Mouse (Mus musculus) hindbrain, embryonic 10.5 days (tissue): ENCODE data around the gene Sema4b. TPM values are rescaled to one million over a fixed set of nuclear protein-coding genes. Genes with fewer than 3 reads are reported as not detected.
A peak's percentile ranks its signal among the peaks of the same experiment; 100 is the strongest.

ENCODE experiments used
- DNase-seq: peaks from one replicate; pipeline ENCODE4 v3.0.0-alpha.2; 2017; ENCODE audit warnings: low spot score
- H3K27ac ChIP-seq: fragments of 300-500 bp; sonication (generic); 2 replicates; pipeline ENCODE4 v1.5.1; 2016; ENCODE audit warnings: mild to moderate bottlenecking, moderate library complexity
- H3K27me3 ChIP-seq: fragments of 300-500 bp; sonication (generic); 2 replicates; pipeline ENCODE4 v1.6.1; 2016; ENCODE audit warnings: mild to moderate bottlenecking; ENCODE audit not compliant: poor library complexity, insufficient read depth, severe bottlenecking
- H3K36me3 ChIP-seq: fragments of 300-500 bp; sonication (generic); 2 replicates; pipeline ENCODE4 v1.6.1; 2016; ENCODE audit warnings: mild to moderate bottlenecking, moderate library complexity
- H3K4me1 ChIP-seq: fragments of 300-500 bp; sonication (generic); replicated peaks from 2 replicates; pipeline ENCODE4 v1.6.1; 2016; ENCODE audit warnings: mild to moderate bottlenecking
- H3K4me3 ChIP-seq: fragments of 300-500 bp; sonication (generic); 2 replicates; pipeline ENCODE4 v1.5.1; 2016; ENCODE audit warnings: mild to moderate bottlenecking, moderate library complexity
- H3K9me3 ChIP-seq: fragments of 300-500 bp; sonication (generic); 2 replicates; pipeline ENCODE4 v1.6.1; 2016; ENCODE audit warnings: mild to moderate bottlenecking, moderate library complexity
- WGBS: fragments of 180-500 bp; shearing (Covaris S2); methylation state at CpG from one replicate; pipeline ENCODE4 v1.1.7; 2016; 5-methylcytosine and 5-hydroxymethylcytosine counted together
- polyA plus RNA-seq: library from polyadenylated mRNA; unstranded; fragments of >200 nt; fragmentation: Nextera tagmentation; extraction: Ambion mirVana; gene quantifications from 2 replicates; pipeline ENCODE4 v1.2.1, GENCODE M21; 2016

The Sema4b gene
- polyA plus RNA-seq, 1 experiment from 2014 or later = 17.5 TPM

DNA sequence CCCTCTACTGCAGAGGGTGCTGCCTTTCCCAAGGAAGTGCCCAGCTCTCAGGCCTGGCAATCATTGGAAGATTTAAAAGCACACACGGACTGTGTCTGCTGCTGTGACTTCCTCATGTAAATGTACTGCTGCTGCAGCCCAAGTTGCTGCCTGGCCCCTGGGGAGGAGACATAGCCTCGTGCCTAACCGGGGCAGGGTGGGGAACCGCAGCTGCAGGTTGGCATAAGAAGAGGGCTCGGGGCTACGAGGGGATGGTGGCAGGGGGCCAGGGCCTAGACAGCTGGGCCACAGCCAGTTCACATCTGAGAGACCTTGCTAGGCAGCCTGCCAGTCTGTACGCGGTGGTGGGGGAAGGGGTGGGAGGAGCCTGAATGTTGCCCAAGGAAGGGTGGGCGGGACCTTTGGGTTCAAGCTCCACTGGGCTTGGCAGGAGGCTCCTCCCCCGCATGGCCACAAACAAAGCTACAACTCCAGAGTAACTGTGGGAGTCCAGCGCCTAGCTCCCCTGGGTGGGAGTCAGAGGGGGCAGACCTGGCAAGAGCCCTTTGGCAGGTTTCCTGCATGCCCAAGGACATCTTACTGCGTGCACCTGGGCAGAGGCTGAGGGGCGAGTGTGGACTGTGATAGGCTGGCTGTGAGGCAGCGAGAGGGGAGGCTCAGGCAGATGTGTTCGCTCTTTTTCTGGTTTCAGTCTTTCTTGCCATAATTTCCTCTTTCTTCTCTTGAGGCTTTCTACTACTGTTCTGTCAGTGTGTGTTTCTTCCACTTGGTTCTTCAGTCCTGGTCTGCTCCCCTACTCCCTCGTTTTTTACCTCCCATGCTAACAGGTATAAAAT lies 5.8 kb downstream of the Sema4b start:
- WGBS = 12% methylated on average over 16 of the region's 16 CpGs
- H3K36me3 ChIP-seq = no peaks in the 10 kb centered on the region
- H3K27ac ChIP-seq = peak overlapping the region; percentile 90
- H3K27me3 ChIP-seq = 0 out of 2 replicates have a peak, but pooled peaks cover 4% of the 10 kb centered on the region
- H3K9me3 ChIP-seq = no peaks in the 10 kb centered on the region
- peak; percentile 85 for DNase-seq
- peak overlapping the region; percentile 48 for H3K4me3 ChIP-seq
- peaks cover 70% of the 10 kb centered on the region for H3K4me1 ChIP-seq

DNA sequence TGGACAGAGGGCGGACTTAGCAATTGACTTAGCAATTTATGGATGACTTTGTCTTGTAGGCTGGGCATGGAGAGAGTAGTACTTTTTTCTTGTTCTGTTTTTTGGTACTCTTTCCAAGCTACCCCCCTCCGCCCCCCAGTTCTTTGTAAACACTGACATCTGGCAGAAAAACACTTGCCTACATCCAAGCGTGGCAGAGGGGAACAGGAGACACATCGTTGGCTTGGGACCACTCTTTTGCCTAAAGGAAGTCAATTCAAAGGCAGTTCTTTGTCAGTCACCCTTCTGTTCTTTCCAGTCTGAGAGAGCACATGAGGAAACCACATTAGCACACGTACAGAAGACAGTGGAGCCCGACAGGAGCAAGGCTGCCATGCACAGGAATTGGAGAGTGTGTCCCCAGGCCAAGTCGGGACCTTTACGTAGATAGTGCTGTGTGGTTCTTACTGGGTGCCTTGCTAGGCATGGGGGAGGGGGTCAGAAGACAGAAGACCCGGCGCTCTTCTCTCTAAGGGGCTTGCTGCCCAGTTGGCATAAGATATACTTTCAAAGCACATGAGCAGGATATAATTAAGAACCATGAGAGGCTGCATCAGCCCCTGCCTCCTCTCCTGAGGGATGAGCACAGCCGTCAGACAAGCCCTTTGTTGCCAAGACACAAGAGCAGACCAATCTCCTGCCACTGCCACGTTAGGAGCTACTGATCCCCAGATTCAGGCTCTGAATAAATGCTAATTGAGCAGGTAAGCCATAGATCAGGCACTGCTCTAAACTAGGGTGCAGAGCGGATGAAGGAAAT lies 7.5 kb downstream of the Sema4b start:
- no peaks in the 10 kb centered on the region for H3K27me3 ChIP-seq
- H3K4me3 ChIP-seq = no peak overlapping the region
- WGBS = 61% methylated on average over 13 of the region's 13 CpGs
- DNase-seq = no peak
- H3K36me3 ChIP-seq = no peaks in the 10 kb centered on the region
- H3K27ac ChIP-seq = peak overlapping the region; percentile 76
- H3K9me3 ChIP-seq = no peaks in the 10 kb centered on the region
- peaks cover 68% of the 10 kb centered on the region for H3K4me1 ChIP-seq

DNA sequence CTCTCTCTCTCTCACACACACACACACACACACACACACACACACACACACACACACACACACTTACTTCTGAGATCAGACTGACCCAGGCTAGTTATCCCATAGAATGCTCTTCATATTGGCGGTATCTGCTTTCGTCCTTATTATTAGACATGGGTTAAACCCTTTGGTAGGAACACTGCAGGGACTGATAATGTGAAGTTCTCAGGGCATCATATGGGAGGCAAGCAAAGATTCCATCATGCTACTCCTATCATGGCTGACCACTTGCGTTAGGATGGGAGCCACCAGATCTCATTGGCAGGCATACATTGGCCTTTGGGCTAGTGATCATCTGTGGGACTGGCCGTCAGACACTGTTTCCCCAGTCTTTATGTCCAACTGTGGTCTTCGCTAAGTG lies 8.5 kb downstream of the Sema4b start:
- H3K36me3 ChIP-seq = peaks cover 5% of the 10 kb centered on the region
- WGBS = 94% methylated on average over 5 of the region's 5 CpGs
- no peak overlapping the region for H3K4me3 ChIP-seq
- DNase-seq = no peak
- peak overlapping the region; percentile 76 for H3K27ac ChIP-seq
- no peaks in the 10 kb centered on the region for H3K9me3 ChIP-seq
- H3K4me1 ChIP-seq = peaks cover 74% of the 10 kb centered on the region
- no peaks in the 10 kb centered on the region for H3K27me3 ChIP-seq

DNA sequence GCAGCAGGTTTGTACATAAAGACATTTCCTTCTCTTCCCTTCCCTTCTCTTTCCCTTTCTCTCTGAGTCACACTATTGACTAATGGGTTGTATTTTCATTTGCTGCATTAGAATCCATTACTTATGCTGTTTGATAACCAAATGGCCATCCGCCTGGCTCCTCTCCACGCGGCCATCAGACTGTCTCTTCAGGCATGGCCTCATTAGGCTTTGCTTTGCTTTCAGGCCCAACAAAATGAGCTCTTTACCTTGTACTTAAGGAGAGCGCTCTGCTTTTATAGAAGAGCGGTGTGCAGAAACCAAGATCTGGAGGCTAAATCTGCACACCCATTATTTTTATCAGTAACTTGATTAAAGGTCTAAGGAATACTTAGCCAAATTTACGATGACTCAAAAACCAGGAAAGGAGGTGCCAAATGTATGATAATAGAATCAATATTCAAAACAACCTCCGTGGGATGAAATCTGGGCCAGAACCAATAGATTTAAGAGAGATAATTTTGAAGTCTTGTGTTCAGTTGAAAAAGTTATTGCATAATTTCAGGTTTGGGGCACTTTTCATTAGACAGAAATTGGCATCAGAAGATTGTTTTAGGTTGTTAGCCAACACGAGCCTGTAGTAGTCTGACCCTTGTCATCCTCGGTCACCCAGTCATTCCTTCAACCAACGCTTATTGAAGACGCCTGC lies 9.1 kb downstream of the Sema4b start:
- no peak overlapping the region for H3K4me3 ChIP-seq
- DNase-seq = no peak
- H3K36me3 ChIP-seq = peaks cover 11% of the 10 kb centered on the region
- H3K27me3 ChIP-seq = no peaks in the 10 kb centered on the region
- H3K9me3 ChIP-seq = no peaks in the 10 kb centered on the region
- H3K4me1 ChIP-seq = peaks cover 76% of the 10 kb centered on the region
- WGBS = 93% methylated on average over 10 of the region's 11 CpGs
- H3K27ac ChIP-seq = no peak overlapping the region

DNA sequence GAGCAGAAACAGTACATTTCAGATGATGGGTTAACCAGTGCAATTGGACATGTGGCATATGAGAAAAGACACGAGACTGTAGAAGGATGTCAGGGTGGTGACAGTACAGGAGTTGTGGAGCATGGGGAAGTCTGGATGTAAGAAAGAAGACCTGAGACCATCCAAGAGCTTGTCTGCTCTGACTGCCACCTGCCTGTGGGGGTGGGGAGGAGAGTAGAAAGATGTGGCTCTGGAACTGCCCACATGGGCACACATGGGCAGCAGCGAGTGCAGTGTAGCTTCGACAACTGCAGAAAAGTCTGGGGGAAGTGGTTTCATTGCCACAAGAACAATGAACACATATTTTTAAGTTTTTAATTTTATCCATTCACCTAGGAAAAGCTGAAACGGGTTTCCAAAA lies 10.7 kb downstream of the Sema4b start:
- Histone ChIP-seq H3K9me3 (no peaks in the 10 kb centered on the region), H3K27ac (peak overlapping the region; percentile 95), H3K36me3 (peaks cover 20% of the 10 kb centered on the region), H3K4me3 (peak overlapping the region; percentile 72), H3K4me1 (peaks cover 76% of the 10 kb centered on the region), H3K27me3 (no peaks in the 10 kb centered on the region)
- no peak for DNase-seq
- 17% methylated on average over 4 of the region's 4 CpGs for WGBS

DNA sequence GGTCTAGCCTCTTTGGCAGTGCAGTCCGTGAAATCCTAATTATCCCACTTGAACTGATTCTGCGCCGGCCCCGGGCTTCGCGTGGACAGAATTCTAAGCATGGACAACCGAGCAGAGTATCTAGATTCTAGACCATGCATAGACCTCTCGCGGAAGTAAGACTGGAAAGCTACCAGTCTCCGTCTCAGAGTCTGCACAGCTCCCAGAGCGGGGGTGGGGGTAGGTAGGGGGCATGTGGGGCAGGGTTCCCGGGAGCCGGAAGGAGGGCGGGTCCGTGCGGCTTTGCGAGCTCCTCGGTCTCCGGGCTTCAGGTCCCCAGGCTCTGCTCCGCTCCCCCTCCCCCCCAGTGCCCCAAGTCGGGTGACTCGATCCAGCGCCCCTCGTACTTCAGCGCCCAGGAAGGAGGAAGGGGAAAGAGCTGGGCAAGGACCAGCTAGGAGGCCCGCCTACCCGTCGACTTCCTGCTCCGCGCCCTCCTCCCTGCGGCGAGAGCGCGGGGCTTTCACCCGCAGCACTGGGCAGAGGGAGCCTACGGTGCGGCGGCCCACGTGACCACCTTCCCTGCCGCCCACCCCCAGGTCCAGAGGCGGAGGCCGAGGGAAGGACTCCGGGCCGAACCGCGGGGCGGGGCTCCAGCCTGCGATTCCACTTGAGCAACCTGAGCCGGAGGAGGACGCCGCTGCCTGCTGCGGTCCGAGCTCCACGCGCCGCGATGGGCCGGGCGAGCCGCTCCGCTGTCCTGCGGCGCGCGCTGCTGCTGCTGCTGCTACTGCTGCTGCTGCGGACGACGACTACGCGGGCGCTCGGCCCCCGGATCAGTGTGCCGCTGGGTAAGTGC lies 11.5 kb downstream of the Sema4b start:
- H3K36me3 ChIP-seq = peaks cover 24% of the 10 kb centered on the region
- peak overlapping the region; percentile 95 for H3K27ac ChIP-seq
- H3K9me3 ChIP-seq = no peaks in the 10 kb centered on the region
- no peaks in the 10 kb centered on the region for H3K27me3 ChIP-seq
- WGBS = under 1% methylated on average over 74 of the region's 74 CpGs
- DNase-seq = peak; percentile 89
- H3K4me1 ChIP-seq = peaks cover 77% of the 10 kb centered on the region
- peak overlapping the region; percentile 72 for H3K4me3 ChIP-seq

DNA sequence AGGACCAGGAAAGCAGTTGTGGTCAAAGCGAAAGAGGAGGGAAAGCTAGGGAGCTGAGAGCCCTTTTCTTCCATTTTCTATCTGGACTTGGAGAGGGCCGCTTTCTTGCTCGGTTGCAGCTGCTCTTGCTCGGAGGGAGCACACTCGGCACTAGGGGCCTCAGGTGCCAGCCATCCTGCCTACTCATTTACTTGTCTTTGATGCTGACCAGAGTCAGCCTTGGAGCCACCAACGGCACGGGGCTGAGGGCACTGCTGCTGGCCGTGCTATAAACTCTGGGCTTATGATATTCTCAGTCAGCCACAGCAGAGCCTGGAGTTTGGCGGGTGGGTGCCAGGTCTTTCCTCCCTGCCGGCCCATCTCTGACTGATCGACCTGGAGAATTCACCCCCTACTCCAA lies 12.2 kb downstream of the Sema4b start:
- Histone ChIP-seq H3K27ac (peak overlapping the region; percentile 95), H3K4me1 (peaks cover 82% of the 10 kb centered on the region), H3K27me3 (no peaks in the 10 kb centered on the region), H3K9me3 (no peaks in the 10 kb centered on the region), H3K4me3 (peak overlapping the region; percentile 72), H3K36me3 (peaks cover 24% of the 10 kb centered on the region)
- WGBS = under 1% methylated on average over 11 of the region's 11 CpGs
- no peak for DNase-seq

DNA sequence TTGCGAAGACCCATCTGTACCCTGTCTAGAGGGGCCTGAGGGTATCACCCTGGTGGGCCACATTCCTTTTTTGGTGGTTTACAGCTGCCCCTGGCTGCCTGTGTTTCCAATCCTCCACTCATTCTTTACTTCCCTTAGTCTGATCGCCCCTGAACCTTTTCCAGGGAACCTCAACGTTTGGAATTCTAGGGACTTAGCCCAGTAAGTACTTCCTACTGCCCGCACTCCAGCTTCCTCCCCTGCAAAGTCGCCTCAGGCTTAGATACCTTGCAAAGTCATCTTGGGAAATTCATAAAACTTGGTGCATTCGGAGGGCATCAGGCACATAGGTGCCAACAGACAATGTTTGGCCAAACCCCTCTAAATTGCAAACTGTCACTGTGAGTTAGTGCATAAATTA lies 12.6 kb downstream of the Sema4b start:
- H3K36me3 ChIP-seq = peaks cover 24% of the 10 kb centered on the region
- WGBS = 38% methylated on average over 6 of the region's 6 CpGs
- peak overlapping the region; percentile 72 for H3K4me3 ChIP-seq
- H3K4me1 ChIP-seq = peaks cover 82% of the 10 kb centered on the region
- no peaks in the 10 kb centered on the region for H3K9me3 ChIP-seq
- H3K27me3 ChIP-seq = no peaks in the 10 kb centered on the region
- peak overlapping the region; percentile 95 for H3K27ac ChIP-seq
- DNase-seq = no peak

DNA sequence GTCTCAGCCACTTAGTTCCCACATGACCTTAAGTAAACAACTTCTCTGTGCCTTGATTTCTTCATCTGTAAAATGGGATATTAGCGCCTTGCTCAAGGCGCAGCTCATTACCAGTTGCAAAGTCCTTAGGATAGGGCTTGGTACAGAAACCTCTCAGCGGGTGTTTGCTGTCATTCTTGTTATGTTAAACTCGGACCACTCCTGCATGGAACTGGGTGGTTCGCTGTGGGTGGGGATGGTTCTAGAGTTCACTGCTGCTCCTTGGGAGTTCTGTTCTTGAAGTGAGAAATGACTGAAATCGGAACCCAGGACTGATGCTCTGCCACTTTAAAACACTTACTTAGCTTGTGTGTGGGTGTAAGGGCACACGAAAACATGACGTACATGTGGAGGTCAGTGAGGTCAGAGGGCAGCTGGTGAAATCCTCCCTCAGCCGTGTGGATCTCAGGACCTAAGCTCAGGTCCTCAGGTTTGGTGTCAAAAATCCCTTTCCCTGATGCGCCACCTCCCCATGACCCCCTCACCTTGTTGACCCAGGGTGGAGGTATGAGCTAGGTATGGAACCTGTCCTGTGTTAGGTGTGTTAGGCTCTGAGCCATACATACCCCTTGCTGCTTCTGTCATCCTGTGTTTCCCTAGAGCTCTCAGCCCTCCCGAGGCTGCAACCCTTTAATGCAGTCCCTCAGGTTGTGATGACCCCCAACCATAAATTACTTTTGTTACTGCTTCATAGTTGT lies 13.4 kb downstream of the Sema4b start:
- Histone ChIP-seq H3K36me3 (peaks cover 24% of the 10 kb centered on the region), H3K9me3 (no peaks in the 10 kb centered on the region), H3K4me1 (peaks cover 83% of the 10 kb centered on the region), H3K27me3 (no peaks in the 10 kb centered on the region), H3K27ac (no peak overlapping the region), H3K4me3 (peak overlapping the region; percentile 72)
- 64% methylated on average over 11 of the region's 11 CpGs for WGBS
- no peak for DNase-seq

DNA sequence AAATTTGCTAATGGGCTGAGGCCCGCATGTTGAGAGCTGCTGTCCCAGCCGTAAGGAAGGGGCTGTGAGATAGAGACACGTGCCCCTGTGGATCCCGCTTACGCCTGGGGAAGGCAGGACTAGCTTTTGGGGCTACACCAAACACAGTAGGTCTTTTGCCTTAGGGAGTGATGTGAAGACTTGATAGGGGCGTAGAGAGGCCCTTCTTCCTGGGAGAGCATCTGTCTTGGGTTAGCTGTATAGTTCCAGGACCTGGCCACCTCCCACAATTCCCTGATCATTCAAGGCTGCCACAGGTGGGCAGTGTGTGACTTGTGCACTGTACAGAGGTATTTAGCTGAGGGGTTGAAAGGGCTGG lies 13.9 kb downstream of the Sema4b start:
- Histone ChIP-seq H3K36me3 (peaks cover 24% of the 10 kb centered on the region), H3K4me3 (no peak overlapping the region), H3K27ac (no peak overlapping the region), H3K27me3 (no peaks in the 10 kb centered on the region), H3K9me3 (no peaks in the 10 kb centered on the region), H3K4me1 (peaks cover 85% of the 10 kb centered on the region)
- WGBS = 87% methylated on average over 6 of the region's 6 CpGs
- DNase-seq = no peak

DNA sequence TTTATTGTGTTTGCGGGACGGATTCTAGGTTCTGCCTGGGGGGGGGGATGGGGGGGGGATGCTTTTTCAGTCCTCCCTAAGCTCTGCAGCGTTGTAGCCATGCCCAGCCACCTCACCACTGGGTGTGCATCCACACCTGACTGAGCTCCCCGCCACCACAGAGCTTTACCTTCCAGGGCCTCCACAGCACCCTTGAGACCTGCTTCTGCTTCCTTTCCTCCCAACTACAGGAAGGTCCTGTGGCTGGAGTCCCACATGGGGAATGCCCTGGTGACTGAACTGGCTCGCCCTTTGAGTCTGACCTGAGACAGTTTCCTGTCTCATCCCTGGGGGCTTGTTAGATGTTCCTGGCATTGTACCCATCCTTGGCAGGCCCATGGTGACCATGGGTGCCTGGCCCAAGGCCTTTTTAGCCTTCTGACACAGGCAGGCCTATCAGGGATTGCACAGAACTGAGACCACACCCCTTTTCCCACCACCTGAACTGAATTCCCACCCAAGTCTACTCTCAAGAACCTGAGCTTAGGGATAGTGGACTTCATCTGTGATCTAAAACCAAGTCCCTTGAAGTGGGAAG lies 14.4 kb downstream of the Sema4b start:
- Histone ChIP-seq H3K4me1 (peaks cover 90% of the 10 kb centered on the region), H3K27ac (0 out of 2 replicates have a peak overlapping the region, but pooled peaks have one; percentile 23), H3K36me3 (peaks cover 24% of the 10 kb centered on the region), H3K27me3 (no peaks in the 10 kb centered on the region), H3K9me3 (no peaks in the 10 kb centered on the region), H3K4me3 (no peak overlapping the region)
- 93% methylated on average over 5 of the region's 5 CpGs for WGBS
- DNase-seq = no peak
